Mouse (Mus musculus) small intestine, adult 2 months (tissue): Measurements from ENCODE around the gene Gm15262. TPM values are rescaled to one million over a fixed set of nuclear protein-coding genes. Genes with fewer than 3 reads are reported as not detected.
"Not testable (repeated sequence)": the region's sequence is repeated elsewhere in the genome, so short reads cannot be mapped to it uniquely, and the experiment has no call there.

ENCODE experiments used
- H3K27ac ChIP-seq: fragments of 200-500 bp; 2 replicates; pipeline ENCODE4 v1.5.1; 2012; ENCODE audit warnings: low read depth, low read length, control low read depth, inconsistent platforms; ENCODE audit not compliant: insufficient read depth
- H3K27me3 ChIP-seq: fragments of 200-500 bp; 2 replicates; pipeline ENCODE4 v1.6.1; 2012; ENCODE audit warnings: mild to moderate bottlenecking, moderate library complexity, low read length, inconsistent platforms; ENCODE audit not compliant: control insufficient read depth, insufficient read depth
- H3K36me3 ChIP-seq: fragments of 200-500 bp; 2 replicates; pipeline ENCODE4 v1.6.1; 2012; ENCODE audit warnings: mild to moderate bottlenecking, low read length, control low read depth, inconsistent platforms; ENCODE audit not compliant: control insufficient read depth, insufficient read depth
- H3K4me1 ChIP-seq: fragments of 200-500 bp; 2 replicates; pipeline ENCODE4 v1.6.1; 2012; ENCODE audit warnings: low read length, inconsistent platforms, mixed read lengths; ENCODE audit not compliant: control insufficient read depth, insufficient read depth, insufficient read length
- H3K4me3 ChIP-seq: fragments of 200-500 bp; 2 replicates; pipeline ENCODE4 v1.5.1; 2012; ENCODE audit warnings: low read depth, mild to moderate bottlenecking, control low read depth, inconsistent platforms, low read length, moderate library complexity
- CTCF ChIP-seq: fragments of 200-500 bp; IDR thresholded peaks from 2 replicates; pipeline ENCODE4 v1.5.1; 2012; ENCODE audit warnings: low read depth, mild to moderate bottlenecking, control low read depth, inconsistent platforms, low read length, moderate library complexity, mixed read lengths; ENCODE audit not compliant: insufficient replicate concordance, insufficient read length; ENCODE audit errors: extremely low read depth
- POLR2A ChIP-seq: fragments of 200-500 bp; IDR thresholded peaks from 2 replicates; pipeline ENCODE4 v1.6.1; 2012; ENCODE audit warnings: low read depth, mild to moderate bottlenecking, control low read depth, inconsistent platforms, low read length, moderate library complexity
- WGBS: fragments of 180-500 bp; shearing (Covaris S2); methylation state at CpG from one replicate; pipeline ENCODE4 v1.1.7; 2018; 5-methylcytosine and 5-hydroxymethylcytosine counted together
- polyA plus RNA-seq: library from polyadenylated mRNA; depleted of rRNA; stranded (reverse); fragments of >200 nt; gene quantifications from 2 replicates; pipeline ENCODE4 v1.2.3, GENCODE M21; 2012; rRNA removed

The Gm15262 gene
- not detected in 2 replicates for polyA plus RNA-seq

DNA sequence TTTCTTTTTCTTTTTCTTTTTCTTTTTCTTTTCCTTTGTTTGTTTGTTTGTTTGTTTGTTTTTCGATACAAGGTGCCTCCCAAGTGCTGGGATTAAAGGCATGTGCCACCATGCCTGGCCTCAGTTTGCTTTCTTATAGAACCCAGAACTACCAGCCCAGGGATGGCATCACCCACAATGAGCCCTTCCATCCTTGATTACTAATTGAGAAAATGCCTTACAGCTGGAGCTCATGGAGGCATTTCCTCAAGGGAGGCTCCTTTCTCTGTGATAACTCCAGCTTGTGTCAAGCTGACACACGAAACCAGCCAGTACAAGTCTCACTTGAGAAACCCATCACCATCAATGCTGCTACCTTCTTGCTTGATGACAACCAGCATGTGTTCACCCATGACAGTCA lies at the start of gene Gm15262:
Gm15262 (plus strand) TSS at position 301 of the 400 bp plus-strand sequence.
- H3K4me3 ChIP-seq, H3K4me1 ChIP-seq, H3K27ac ChIP-seq, H3K27me3 ChIP-seq, H3K36me3 ChIP-seq: not testable (repeated sequence)
- 68% methylated on average over 2 of the region's 2 CpGs for WGBS

DNA sequence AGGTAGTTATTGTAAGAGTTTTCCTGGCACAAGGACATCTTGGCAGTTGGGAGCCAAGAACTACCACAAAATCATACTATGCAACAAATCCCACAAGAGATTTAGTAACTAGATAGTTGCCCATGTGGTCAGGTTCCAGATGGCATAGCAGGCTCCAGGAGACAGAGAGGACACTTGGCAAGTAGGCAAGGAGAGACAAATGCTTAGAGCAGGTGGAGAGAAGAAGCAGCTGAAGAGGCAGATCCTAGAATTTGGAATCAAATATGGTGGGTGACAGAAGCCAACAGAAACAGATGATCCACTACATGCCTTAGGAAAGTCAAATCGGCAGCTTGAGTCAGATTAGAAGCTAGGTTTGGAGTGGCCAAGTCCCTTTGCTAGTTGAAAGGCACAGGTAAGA lies 20.9 kb downstream of the Gm15262 start:
- no peak overlapping the region for H3K4me3 ChIP-seq
- no peak overlapping the region for H3K27ac ChIP-seq
- H3K36me3 ChIP-seq: no peaks in the 10 kb centered on the region
- TF ChIP-seq POLR2A (no peak), CTCF (no peak)
- H3K4me1 ChIP-seq: no peaks in the 10 kb centered on the region
- no peaks in the 10 kb centered on the region for H3K27me3 ChIP-seq
- WGBS: 79% methylated on average over 1 of the region's 1 CpGs

DNA sequence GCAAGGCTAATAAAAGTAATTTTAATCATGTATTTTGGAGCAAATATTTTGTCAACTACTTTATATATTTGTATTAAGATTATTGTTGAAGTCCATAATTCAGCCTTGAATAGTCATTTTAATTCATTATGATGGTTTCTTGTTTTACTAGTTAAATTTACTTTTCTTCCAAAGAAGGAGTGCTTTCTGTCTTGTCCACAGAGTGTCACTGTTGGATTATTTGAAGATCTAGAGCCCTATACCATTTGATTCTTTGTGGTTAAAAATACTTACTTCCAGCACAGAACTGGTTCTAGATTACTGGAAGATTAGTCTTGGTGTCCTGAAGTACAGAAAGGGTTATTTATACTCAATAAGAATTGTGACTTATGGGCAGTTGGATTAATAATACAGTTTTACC lies 29.2 kb downstream of the Gm15262 start:
- Histone ChIP-seq H3K27ac (no peak overlapping the region), H3K36me3 (no peaks in the 10 kb centered on the region)
- TF ChIP-seq POLR2A: no peak
- no peak for TF ChIP-seq CTCF

DNA sequence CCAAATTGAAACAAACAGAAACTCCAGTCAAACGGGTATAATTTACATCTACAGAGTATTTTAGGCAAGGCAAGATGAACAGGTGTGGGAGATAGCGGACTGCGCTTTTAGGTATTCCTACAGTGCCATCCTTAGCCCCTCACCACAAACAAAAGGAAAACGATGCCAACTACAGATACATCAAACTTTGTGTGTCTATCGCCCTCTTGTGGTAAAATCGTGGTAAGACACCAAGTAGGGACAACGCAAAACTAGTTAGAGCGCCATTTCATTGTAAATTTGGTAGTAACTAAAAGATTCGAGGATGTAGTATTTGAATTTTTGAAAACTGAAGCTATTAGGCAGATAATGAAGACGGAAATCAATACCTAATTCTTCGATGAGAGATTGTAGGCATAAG lies 83.7 kb downstream of the Gm15262 start:
- Histone ChIP-seq H3K27me3 (no peaks in the 10 kb centered on the region), H3K27ac (no peak overlapping the region), H3K4me1 (no peaks in the 10 kb centered on the region), H3K4me3 (no peak overlapping the region), H3K36me3 (no peaks in the 10 kb centered on the region)
- 43% methylated on average over 11 of the region's 11 CpGs for WGBS
- TF ChIP-seq POLR2A: no peak
- no peak for TF ChIP-seq CTCF

More for the DNA sequence above, 29.2 kb downstream of the Gm15262 start:
- Histone ChIP-seq H3K4me1 (no peaks in the 10 kb centered on the region), H3K27me3 (no peaks in the 10 kb centered on the region), H3K4me3 (no peak overlapping the region)

DNA sequence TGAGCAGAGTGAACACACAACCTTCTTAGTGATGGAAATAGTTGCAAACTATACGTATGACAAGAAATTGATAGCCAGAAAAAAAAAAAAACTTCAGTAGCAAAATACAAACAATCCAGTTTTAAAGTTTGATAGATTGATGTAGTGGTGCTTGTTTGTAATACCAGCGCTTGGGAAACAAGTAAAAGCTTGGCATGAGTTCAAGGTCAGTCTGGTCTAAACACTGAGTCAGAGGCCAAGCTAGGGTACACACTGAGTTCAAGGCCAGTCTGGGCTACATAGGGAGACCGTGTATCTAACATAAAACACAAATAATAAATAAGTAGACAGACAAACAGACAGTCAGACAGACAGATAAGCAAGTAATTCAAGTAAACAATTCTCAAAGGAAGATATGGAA lies 84.2 kb downstream of the Gm15262 start:
- no peaks in the 10 kb centered on the region for H3K36me3 ChIP-seq
- H3K27ac ChIP-seq: no peak overlapping the region
- TF ChIP-seq POLR2A (no peak), CTCF (no peak)
- H3K27me3 ChIP-seq: no peaks in the 10 kb centered on the region
- WGBS: 44% methylated on average over 3 of the region's 3 CpGs
- no peak overlapping the region for H3K4me3 ChIP-seq
- H3K4me1 ChIP-seq: no peaks in the 10 kb centered on the region

DNA sequence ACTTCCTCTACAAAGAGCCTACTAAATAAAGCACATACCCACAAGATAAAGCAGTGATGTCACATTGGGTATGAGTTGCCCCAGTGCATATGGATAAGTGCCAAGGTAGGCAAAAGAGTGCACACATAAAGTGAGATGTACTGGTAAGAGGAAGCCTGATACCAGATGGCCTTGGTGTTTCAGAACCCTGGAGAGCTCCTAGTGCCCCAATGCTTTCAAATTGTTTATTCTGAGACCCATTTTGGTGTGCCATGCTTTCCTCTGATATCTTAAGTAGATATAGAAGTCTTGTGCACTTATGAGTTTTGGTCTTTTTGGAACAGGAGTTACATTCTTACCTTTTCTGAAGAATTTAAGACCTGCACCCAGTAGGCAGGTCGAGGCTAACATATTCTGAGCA lies 88.3 kb downstream of the Gm15262 start:
- no peaks in the 10 kb centered on the region for H3K36me3 ChIP-seq
- TF ChIP-seq POLR2A: no peak
- TF ChIP-seq CTCF: no peak
- no peak overlapping the region for H3K4me3 ChIP-seq
- H3K4me1 ChIP-seq: no peaks in the 10 kb centered on the region
- WGBS: 42% methylated on average over 1 of the region's 1 CpGs
- no peak overlapping the region for H3K27ac ChIP-seq
- no peaks in the 10 kb centered on the region for H3K27me3 ChIP-seq

DNA sequence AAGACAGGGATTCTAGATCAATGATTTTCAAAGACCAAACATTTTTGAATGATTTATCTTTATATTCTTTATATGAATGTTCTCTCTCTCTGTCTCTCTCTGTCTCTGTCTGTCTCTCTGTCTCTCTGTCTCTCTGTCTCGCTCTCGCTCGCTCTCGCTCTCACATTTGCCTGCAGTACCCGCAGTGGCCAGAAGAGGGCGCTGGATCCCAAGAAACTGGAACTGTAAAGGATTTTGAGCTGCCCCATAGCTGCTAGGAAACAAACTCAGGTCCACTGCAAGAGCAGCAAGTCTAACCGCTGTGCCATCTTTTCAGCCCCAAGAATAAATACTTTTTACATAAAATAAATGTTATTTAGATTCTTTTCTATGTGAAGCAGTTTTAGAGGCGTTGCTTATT lies 98.5 kb downstream of the Gm15262 start:
- Histone ChIP-seq H3K27me3 (no peaks in the 10 kb centered on the region), H3K4me1 (no peaks in the 10 kb centered on the region), H3K27ac (no peak overlapping the region), H3K36me3 (no peaks in the 10 kb centered on the region), H3K4me3 (no peak overlapping the region)
- TF ChIP-seq CTCF (peak; percentile 63; the same call in 1 of the 2 replicates), POLR2A (no peak)
- WGBS: 44% methylated on average over 8 of the region's 8 CpGs

DNA sequence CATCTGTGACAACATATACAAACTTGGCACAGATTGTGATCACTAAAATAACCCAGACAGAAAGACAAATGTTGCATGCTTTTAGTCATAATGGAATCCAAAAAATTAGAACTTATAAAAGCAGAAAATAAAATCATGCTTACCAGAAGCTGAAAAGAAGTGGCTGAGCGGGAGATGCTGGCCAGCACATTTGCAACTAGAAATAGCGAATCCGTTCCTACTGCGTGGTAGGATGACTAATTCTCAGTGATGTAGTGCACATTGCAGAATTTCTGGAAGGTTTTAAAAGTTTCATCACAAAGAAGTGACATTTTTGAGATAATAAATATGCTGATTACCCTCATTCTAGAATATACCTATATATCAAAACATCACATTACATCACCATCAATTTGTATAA lies 100.7 kb downstream of the Gm15262 start:
- H3K4me3 ChIP-seq: no peak overlapping the region
- no peaks in the 10 kb centered on the region for H3K4me1 ChIP-seq
- H3K27ac ChIP-seq: no peak overlapping the region
- WGBS: 89% methylated on average over 4 of the region's 4 CpGs
- TF ChIP-seq POLR2A (no peak), CTCF (no peak)
- no peaks in the 10 kb centered on the region for H3K36me3 ChIP-seq
- H3K27me3 ChIP-seq: no peaks in the 10 kb centered on the region
